Mouse (Mus musculus): ENCODE measurements at regions not wholly inside any gene's neighbourhood (a gene's known extent, or its start where the extent isn't known, plus 50 kb on each side); places are given as distances from the start of the nearest gene placed in this dataset.

- no peaks in the 10 kb centered on the region for H3K4me1 ChIP-seq (replicated peaks)
- no peak overlapping the region for H3K4me3 ChIP-seq
- H3K36me3 ChIP-seq = no peaks in the 10 kb centered on the region
- H3K27ac ChIP-seq (replicated peaks) = no peak overlapping the region
- no peaks in the 10 kb centered on the region for H3K9me3 ChIP-seq
- no peak overlapping the region for H3K9ac ChIP-seq
- no peaks in the 10 kb centered on the region for H3K27me3 ChIP-seq
- H3K4me2 ChIP-seq = no peak overlapping the region
- 83% methylated on average over 3 of the region's 3 CpGs for WGBS
- ATAC-seq (ENCODE audit: low FRiP score, low read depth) = no peak
Measured at GRCm38 (mm10) chr12:27849537-27849936, 507.2 kb upstream of the Sox11 start.

- Histone ChIP-seq H3K4me2 (no peak overlapping the region), H3K9me3 (no peaks in the 10 kb centered on the region), H3K27ac (replicated peaks) (no peak overlapping the region), H3K4me3 (no peak overlapping the region), H3K4me1 (replicated peaks) (no peaks in the 10 kb centered on the region), H3K36me3 (no peaks in the 10 kb centered on the region), H3K9ac (no peak overlapping the region), H3K27me3 (no peaks in the 10 kb centered on the region)
- ATAC-seq (ENCODE audit: low FRiP score, low read depth) = no peak
- 68% methylated on average over 3 of the region's 3 CpGs for WGBS
Measured at GRCm38 (mm10) chr12:27849099-27849498, 506.7 kb upstream of the Sox11 start.

- H3K4me1 ChIP-seq (replicated peaks) = no peaks in the 10 kb centered on the region
- H3K4me2 ChIP-seq = no peak overlapping the region
- H3K9ac ChIP-seq = no peak overlapping the region
- no peak overlapping the region for H3K27ac ChIP-seq (replicated peaks)
- 78% methylated on average over 5 of the region's 5 CpGs for WGBS
- no peaks in the 10 kb centered on the region for H3K27me3 ChIP-seq
- no peak overlapping the region for H3K4me3 ChIP-seq
- no peaks in the 10 kb centered on the region for H3K9me3 ChIP-seq
- no peaks in the 10 kb centered on the region for H3K36me3 ChIP-seq
- ATAC-seq (ENCODE audit: low FRiP score, low read depth) = no peak
Measured at GRCm38 (mm10) chr12:27848141-27848540, 505.8 kb upstream of the Sox11 start.

GRCm38 (mm10) chr12:27847397-27847796 is 505.0 kb upstream of the Sox11 start:
- no peaks in the 10 kb centered on the region for H3K27me3 ChIP-seq
- H3K4me1 ChIP-seq (replicated peaks) = no peaks in the 10 kb centered on the region
- 78% methylated on average over 10 of the region's 10 CpGs for WGBS
- no peak overlapping the region for H3K27ac ChIP-seq (replicated peaks)
- no peaks in the 10 kb centered on the region for H3K36me3 ChIP-seq
- no peak for ATAC-seq (ENCODE audit: low FRiP score, low read depth)
- no peak overlapping the region for H3K9ac ChIP-seq
- H3K4me2 ChIP-seq = no peak overlapping the region
- H3K4me3 ChIP-seq = no peak overlapping the region
- no peaks in the 10 kb centered on the region for H3K9me3 ChIP-seq

- Histone ChIP-seq H3K36me3 (no peaks in the 10 kb centered on the region), H3K4me3 (no peak overlapping the region), H3K27me3 (no peaks in the 10 kb centered on the region), H3K9ac (no peak overlapping the region), H3K4me1 (replicated peaks) (no peaks in the 10 kb centered on the region), H3K4me2 (no peak overlapping the region), H3K9me3 (no peaks in the 10 kb centered on the region), H3K27ac (replicated peaks) (no peak overlapping the region)
- no peak for ATAC-seq (ENCODE audit: low FRiP score, low read depth)
Measured at GRCm38 (mm10) chr12:27844958-27845357, 502.6 kb upstream of the Sox11 start.

- Histone ChIP-seq H3K4me2 (no peak overlapping the region), H3K9me3 (no peaks in the 10 kb centered on the region), H3K9ac (no peak overlapping the region), H3K27ac (replicated peaks) (no peak overlapping the region), H3K4me3 (no peak overlapping the region), H3K4me1 (replicated peaks) (no peaks in the 10 kb centered on the region), H3K36me3 (no peaks in the 10 kb centered on the region), H3K27me3 (no peaks in the 10 kb centered on the region)
- no peak for ATAC-seq (ENCODE audit: low FRiP score, low read depth)
Measured at GRCm38 (mm10) chr12:27838955-27839354, 496.6 kb upstream of the Sox11 start.

GRCm38 (mm10) chr12:27838384-27838783 is 496.0 kb upstream of the Sox11 start:
- Histone ChIP-seq H3K4me1 (replicated peaks) (no peaks in the 10 kb centered on the region), H3K27ac (replicated peaks) (no peak overlapping the region), H3K36me3 (no peaks in the 10 kb centered on the region), H3K9me3 (no peaks in the 10 kb centered on the region), H3K4me3 (no peak overlapping the region), H3K9ac (no peak overlapping the region), H3K4me2 (no peak overlapping the region), H3K27me3 (no peaks in the 10 kb centered on the region)
- ATAC-seq (ENCODE audit: low FRiP score, low read depth) = no peak
- 81% methylated on average over 6 of the region's 6 CpGs for WGBS

- no peaks in the 10 kb centered on the region for H3K9me3 ChIP-seq
- WGBS = 83% methylated on average over 5 of the region's 5 CpGs
- H3K4me1 ChIP-seq (replicated peaks) = 0 out of 2 replicates have a peak, but pooled peaks cover 4% of the 10 kb centered on the region
- H3K27ac ChIP-seq (replicated peaks) = no peak overlapping the region
- H3K27me3 ChIP-seq = no peaks in the 10 kb centered on the region
- no peak overlapping the region for H3K9ac ChIP-seq
- H3K4me3 ChIP-seq = no peak overlapping the region
- no peak overlapping the region for H3K4me2 ChIP-seq
- H3K36me3 ChIP-seq = no peaks in the 10 kb centered on the region
- no peak for ATAC-seq (ENCODE audit: low FRiP score, low read depth)
Measured at GRCm38 (mm10) chr12:27826208-27826607, 483.8 kb upstream of the Sox11 start.

- no peak overlapping the region for H3K27ac ChIP-seq (replicated peaks)
- ATAC-seq (ENCODE audit: low FRiP score, low read depth) = no peak
- no peak overlapping the region for H3K4me2 ChIP-seq
- H3K4me1 ChIP-seq (replicated peaks) = 0 out of 2 replicates have a peak, but pooled peaks cover 4% of the 10 kb centered on the region
- H3K27me3 ChIP-seq = no peaks in the 10 kb centered on the region
- no peaks in the 10 kb centered on the region for H3K36me3 ChIP-seq
- 89% methylated on average over 6 of the region's 6 CpGs for WGBS
- H3K9ac ChIP-seq = no peak overlapping the region
- no peak overlapping the region for H3K4me3 ChIP-seq
- H3K9me3 ChIP-seq = no peaks in the 10 kb centered on the region
Measured at GRCm38 (mm10) chr12:27823392-27823791, 481.0 kb upstream of the Sox11 start.

- no peaks in the 10 kb centered on the region for H3K9me3 ChIP-seq
- no peak overlapping the region for H3K9ac ChIP-seq
- H3K4me2 ChIP-seq = no peak overlapping the region
- WGBS = 86% methylated on average over 4 of the region's 4 CpGs
- no peak overlapping the region for H3K27ac ChIP-seq (replicated peaks)
- no peak overlapping the region for H3K4me3 ChIP-seq
- no peaks in the 10 kb centered on the region for H3K27me3 ChIP-seq
- ATAC-seq (ENCODE audit: low FRiP score, low read depth) = no peak
- H3K36me3 ChIP-seq = no peaks in the 10 kb centered on the region
- no peaks in the 10 kb centered on the region for H3K4me1 ChIP-seq (replicated peaks)
Measured at GRCm38 (mm10) chr12:27796642-27797041, 454.3 kb upstream of the Sox11 start.

- Histone ChIP-seq H3K4me3 (no peak overlapping the region), H3K36me3 (no peaks in the 10 kb centered on the region), H3K27me3 (no peaks in the 10 kb centered on the region), H3K4me1 (replicated peaks) (no peaks in the 10 kb centered on the region), H3K9me3 (no peaks in the 10 kb centered on the region), H3K27ac (replicated peaks) (no peak overlapping the region), H3K9ac (no peak overlapping the region), H3K4me2 (no peak overlapping the region)
- ATAC-seq (ENCODE audit: low FRiP score, low read depth) = no peak
- WGBS = 60% methylated on average over 3 of the region's 3 CpGs
Measured at GRCm38 (mm10) chr12:27786716-27787291, 444.4 kb upstream of the Sox11 start.

- H3K4me2 ChIP-seq = no peak overlapping the region
Measured at GRCm38 (mm10) chr12:27780801-27781200, 438.4 kb upstream of the Sox11 start.

GRCm38 (mm10) chr12:27765948-27766347 is 423.6 kb upstream of the Sox11 start:
- WGBS = 80% methylated on average over 1 of the region's 1 CpGs
- ATAC-seq (ENCODE audit: low FRiP score, low read depth) = no peak
- no peak overlapping the region for H3K4me2 ChIP-seq
- H3K27ac ChIP-seq (replicated peaks) = no peak overlapping the region
- H3K9ac ChIP-seq = no peak overlapping the region
- H3K9me3 ChIP-seq = no peaks in the 10 kb centered on the region
- no peaks in the 10 kb centered on the region for H3K4me1 ChIP-seq (replicated peaks)
- H3K4me3 ChIP-seq = no peak overlapping the region
- H3K27me3 ChIP-seq = no peaks in the 10 kb centered on the region
- H3K36me3 ChIP-seq = no peaks in the 10 kb centered on the region

More at GRCm38 (mm10) chr12:27780801-27781200, 438.4 kb upstream of the Sox11 start:
- 97% methylated on average over 1 of the region's 1 CpGs for WGBS
- no peak overlapping the region for H3K27ac ChIP-seq (replicated peaks)
- H3K27me3 ChIP-seq = no peaks in the 10 kb centered on the region
- H3K4me3 ChIP-seq = no peak overlapping the region
- no peaks in the 10 kb centered on the region for H3K4me1 ChIP-seq (replicated peaks)
- H3K9me3 ChIP-seq = no peaks in the 10 kb centered on the region
- H3K36me3 ChIP-seq = no peaks in the 10 kb centered on the region
- no peak overlapping the region for H3K9ac ChIP-seq
- ATAC-seq (ENCODE audit: low FRiP score, low read depth) = no peak
